Mouse (Mus musculus) T-cell, adult 66 days (primary cell): Measurements from ENCODE around the gene Ubap2l. TPM values are rescaled to one million over a fixed set of nuclear protein-coding genes. Genes with fewer than 3 reads are reported as not detected.

Experiments
- total RNA-seq, 2 experiments: library from RNA; stranded (reverse); gene quantifications; 3 replicates in 1 of 2; 4 replicates in 1 of 2; pipeline ENCODE4 v1.2.4; 2023

Ubap2l gene
- total RNA-seq: 100 to 1,000 TPM; 237 to 253 TPM

DNA sequence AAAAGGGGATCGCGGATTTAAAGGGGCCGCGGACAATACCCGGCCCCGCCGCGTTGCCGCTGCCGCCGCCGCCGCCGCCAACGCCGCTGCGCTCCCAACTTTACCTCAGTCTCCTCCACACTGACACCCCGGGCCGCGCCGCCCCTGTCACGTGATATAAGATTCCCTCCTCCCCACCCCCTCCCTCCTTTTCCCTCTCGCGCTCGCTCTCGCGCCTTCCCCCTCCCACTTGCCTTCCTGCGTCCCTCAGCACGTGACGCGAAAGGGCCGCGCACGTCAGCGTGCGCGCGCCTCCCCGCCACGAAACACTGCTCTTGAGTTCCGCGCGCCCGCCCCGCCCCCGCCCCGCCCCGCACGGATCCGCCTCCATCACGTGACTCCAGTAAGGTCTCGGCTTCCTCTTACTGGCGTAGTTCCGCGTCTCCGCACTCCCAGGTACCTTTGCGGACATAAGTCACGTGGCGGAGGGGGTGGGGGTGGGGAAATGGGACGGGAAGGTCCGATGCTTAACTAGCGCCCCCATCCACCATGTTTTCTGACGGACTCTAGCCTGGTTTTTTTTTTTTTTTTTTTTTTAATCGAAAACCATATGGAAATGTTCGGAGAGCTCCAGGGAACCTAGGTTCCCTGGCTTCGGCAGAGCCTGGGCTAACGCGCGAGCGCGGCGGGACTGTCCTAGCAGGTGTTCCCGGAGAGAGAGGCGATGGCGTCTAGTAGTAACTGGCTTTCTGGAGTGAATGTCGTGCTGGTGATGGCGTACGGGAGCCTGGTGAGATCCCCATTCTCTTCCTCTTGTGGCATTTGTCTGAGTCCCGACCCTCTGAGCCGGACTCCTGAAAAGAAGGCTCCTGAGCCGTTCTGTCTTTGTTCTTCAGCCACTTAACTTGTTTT is at the start of gene Ubap2l:
Gene Ubap2l (minus strand): TSS at position 278 of the 891 bp plus-strand sequence.

DNA sequence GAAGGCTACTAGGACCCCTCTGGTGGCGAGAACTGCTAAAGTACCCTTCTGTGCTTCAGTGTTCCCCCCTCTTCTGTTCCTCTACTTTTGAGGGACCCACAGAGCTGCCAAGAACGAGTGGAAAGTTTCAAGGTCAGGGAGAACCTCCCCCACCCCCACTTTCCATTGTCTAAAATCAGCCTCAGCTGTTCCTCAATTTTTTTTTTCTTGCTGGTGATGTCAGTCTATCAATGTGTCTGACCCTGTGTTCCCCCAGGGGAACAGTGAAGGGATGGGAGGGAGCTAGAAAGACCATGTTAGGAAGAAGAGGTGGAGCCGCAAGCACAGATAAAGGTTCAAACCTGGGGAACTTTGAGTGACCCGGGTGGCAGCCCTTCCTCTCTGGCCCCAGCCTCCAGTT is 19.9 kb upstream of the Ubap2l start, which contains the start of gene Tpm3:
Gene Tpm3 (plus strand): TSS at position 356 of the 400 bp plus-strand sequence.

DNA sequence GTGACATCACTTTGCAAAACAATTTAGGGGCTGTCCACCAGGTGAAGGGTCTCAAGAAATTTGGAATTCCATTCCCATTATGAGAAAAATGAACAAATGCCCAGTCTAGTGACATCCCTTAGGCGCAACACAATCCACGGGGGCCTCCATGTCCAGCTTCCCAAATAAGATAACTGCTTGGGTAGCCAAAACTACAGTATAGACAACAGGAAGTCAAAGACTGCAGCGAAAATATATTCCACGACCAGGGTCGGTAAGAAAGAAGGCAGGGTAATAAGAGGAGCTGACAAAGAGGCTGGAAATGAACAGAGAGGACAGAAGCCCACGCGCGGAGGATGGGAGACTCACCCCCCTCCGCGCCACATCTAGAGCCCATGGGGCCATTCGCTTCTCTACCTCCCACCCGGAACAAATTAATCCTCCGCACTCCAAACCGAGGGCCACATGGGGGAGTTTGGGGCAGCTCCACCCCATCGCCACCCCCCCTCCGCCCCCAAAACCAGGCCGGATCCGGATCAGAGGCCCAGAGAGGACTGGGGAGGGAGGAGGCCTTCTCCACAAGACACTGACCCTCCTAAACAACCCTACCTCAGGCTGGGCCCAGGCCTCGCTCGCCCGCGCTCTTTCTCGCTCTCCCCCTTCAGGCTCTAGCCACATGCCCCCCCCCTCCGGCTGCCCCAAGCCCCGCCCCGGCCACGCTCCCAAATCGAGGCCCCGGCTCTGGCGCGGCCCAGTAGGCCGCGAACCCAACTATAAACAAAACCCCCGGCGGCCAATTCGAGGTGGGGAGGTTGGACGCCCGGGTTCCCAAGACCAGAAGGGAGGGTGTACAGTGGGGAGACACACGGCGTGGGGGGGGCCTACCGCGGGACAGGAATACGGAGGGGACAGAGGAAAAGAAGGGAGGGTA is 732 bp downstream of the Ubap2l start, which contains the start of gene 4933434E20Rik:
Gene 4933434E20Rik (plus strand): TSS at position 196 of the 910 bp plus-strand sequence.

DNA sequence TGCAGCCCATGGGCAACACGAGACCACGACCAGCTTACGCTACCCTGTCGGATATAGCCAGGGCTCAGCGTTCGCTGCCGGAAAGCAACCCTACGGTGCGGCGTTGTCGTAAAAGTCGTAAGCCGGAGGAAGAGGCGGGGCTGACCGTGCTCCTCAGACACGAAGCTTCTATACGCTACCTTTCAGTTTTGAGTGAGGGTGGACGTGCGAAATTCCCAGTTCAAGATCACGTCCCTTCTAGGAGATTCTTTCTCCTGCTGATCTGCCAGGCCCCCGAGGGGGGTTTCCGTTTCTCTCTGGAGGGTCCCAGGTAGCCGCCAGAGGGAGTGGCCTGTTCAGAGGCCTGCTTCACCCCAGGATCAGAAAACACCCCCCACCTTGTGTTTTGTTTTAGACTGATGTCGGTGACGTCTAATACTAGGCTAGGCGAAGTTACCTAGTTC is 53.8 kb downstream of the Ubap2l start, which contains the start of gene Hax1:
Gene Hax1 (minus strand): TSS at position 169 of the 443 bp plus-strand sequence.

DNA sequence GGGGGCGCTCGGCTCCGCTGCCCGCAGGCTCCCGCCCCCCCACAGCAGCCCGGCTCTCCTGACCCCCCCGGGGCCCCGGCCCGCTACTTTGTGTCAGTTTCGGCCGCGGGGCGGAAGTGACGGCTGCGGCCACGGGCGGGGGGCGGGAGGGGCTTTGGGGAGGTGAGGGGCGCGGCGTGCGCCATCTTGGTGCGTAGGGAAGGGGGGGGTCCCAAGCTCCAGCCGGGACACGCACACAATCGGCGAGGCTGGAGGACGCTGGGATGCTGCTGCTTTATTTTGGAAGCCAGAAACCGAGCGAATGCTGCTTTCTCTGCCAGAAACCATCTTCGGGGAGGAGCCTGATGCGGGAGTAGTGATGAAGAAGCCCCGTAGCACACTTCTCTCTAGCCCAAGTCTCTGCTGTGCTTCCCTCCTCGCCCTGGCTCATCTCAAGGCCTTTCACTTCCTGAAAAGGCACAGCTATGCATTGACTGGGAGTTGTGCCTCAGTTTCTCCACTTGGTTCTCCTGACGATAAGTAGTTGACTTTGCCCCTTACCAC is 89.1 kb downstream of the Ubap2l start, which contains the start of gene Atp8b2:
Gene Atp8b2 (minus strand): TSS at position 288 of the 543 bp plus-strand sequence.

Other genes with a start within 250 kb of the Ubap2l start
- gene She, start 221.3 kb downstream of the Ubap2l start, total RNA-seq: 1 to 10 TPM; 2.0 TPM
- gene Il6ra, start 139.4 kb downstream of the Ubap2l start, total RNA-seq: 100 to 1,000 TPM; 123 to 140 TPM
- gene Atp8b2, start 89.1 kb downstream of the Ubap2l start, total RNA-seq: 100 to 1,000 TPM; 134 to 136 TPM
- gene Hax1, start 53.8 kb downstream of the Ubap2l start, total RNA-seq: 10 to 100 TPM; 54.0 to 60.6 TPM
- gene 4933434E20Rik, start 992 bp downstream of the Ubap2l start, total RNA-seq: 100 to 1,000 TPM in 1 of 2 experiments, 10 to 100 TPM in 1; 94.8 to 103 TPM
- 100 to 1,000 TPM; 548 to 572 TPM for gene Tpm3, start 20.0 kb upstream of the Ubap2l start, total RNA-seq
- gene Nup210l, start 51.5 kb upstream of the Ubap2l start, total RNA-seq: 1 to 10 TPM; 1.1 TPM
- over 10,000 TPM; 10,955 to 11,849 TPM for gene Rps27, start 161.0 kb upstream of the Ubap2l start, total RNA-seq
- not detected for gene Rab13, start 161.1 kb upstream of the Ubap2l start, total RNA-seq
- 10 to 100 TPM; 63.9 to 76.8 TPM for gene Jtb, start 179.0 kb upstream of the Ubap2l start, total RNA-seq
- gene Creb3l4, start 190.9 kb upstream of the Ubap2l start, total RNA-seq: not detected
- 10 to 100 TPM; 25.3 to 28.3 TPM for gene Slc39a1, start 195.5 kb upstream of the Ubap2l start, total RNA-seq
- gene Crtc2, start 201.5 kb upstream of the Ubap2l start, total RNA-seq: 100 to 1,000 TPM in 1 of 2 experiments, 10 to 100 TPM in 1; 97.9 to 123 TPM
- 10 to 100 TPM; 73.7 to 80.7 TPM for gene Dennd4b, start 212.6 kb upstream of the Ubap2l start, total RNA-seq
- 100 to 1,000 TPM; 109 to 114 TPM for gene Gatad2b, start 240.6 kb upstream of the Ubap2l start, total RNA-seq